Mouse (Mus musculus) kidney, embryonic 16.5 days (tissue): ENCODE results near the gene Rnaseh2a. TPM values are rescaled to one million over a fixed set of nuclear protein-coding genes. Genes with fewer than 3 reads are reported as not detected.

ENCODE experiments used
- ATAC-seq: fragments of 200-750 bp; cut with Nextera tagmentation; 2 replicates; pipeline ENCODE4 v1.8.0; 2017; ENCODE audit warnings: moderate TSS enrichment; ENCODE audit not compliant: low FRiP score, low TSS enrichment
- H3K27ac ChIP-seq: fragments of 300-500 bp; sonication (generic); 2 replicates; pipeline ENCODE4 v1.5.1; 2014; ENCODE audit warnings: low read length
- H3K27me3 ChIP-seq: fragments of 300-500 bp; sonication (generic); 2 replicates; pipeline ENCODE4 v1.6.1; 2014; ENCODE audit warnings: low read length, control low read depth, mixed read lengths; ENCODE audit not compliant: insufficient read depth
- H3K36me3 ChIP-seq: fragments of 300-500 bp; sonication (generic); 2 replicates; pipeline ENCODE4 v1.6.1; 2014; ENCODE audit warnings: low read length, control low read depth, mixed read lengths; ENCODE audit not compliant: insufficient read depth
- H3K4me1 ChIP-seq: fragments of 300-500 bp; sonication (generic); 2 replicates; pipeline ENCODE4 v1.6.1; 2014; ENCODE audit warnings: low read length, control low read depth, mixed read lengths; ENCODE audit not compliant: insufficient read depth
- H3K4me2 ChIP-seq: fragments of 300-500 bp; sonication (generic); replicated peaks from 2 replicates; pipeline ENCODE4 v1.6.1; 2014; ENCODE audit warnings: low read depth, low read length
- H3K4me3 ChIP-seq: fragments of 300-500 bp; sonication (generic); 2 replicates; pipeline ENCODE4 v1.5.1; 2014; ENCODE audit warnings: mild to moderate bottlenecking, low read length
- H3K9ac ChIP-seq: fragments of 300-500 bp; sonication (generic); replicated peaks from 2 replicates; pipeline ENCODE4 v1.6.1; 2014; ENCODE audit warnings: low read length
- H3K9me3 ChIP-seq: fragments of 300-500 bp; sonication (generic); 2 replicates; pipeline ENCODE4 v1.6.1; 2016; ENCODE audit warnings: low read length, control low read depth
- WGBS: fragments of 180-500 bp; shearing (Covaris S2); extraction: QIAGEN DNeasy Blood & Tissue Kit; methylation state at CpG from one replicate; pipeline ENCODE4 v1.1.7; 2014; 5-methylcytosine and 5-hydroxymethylcytosine counted together
- polyA plus RNA-seq: library from polyadenylated mRNA; unstranded; fragments of >200 nt; fragmentation: Nextera tagmentation; extraction: Ambion mirVana; gene quantifications from 2 replicates; pipeline ENCODE4 v1.2.1, GENCODE M21; 2015

Gene Rnaseh2a
- polyA plus RNA-seq, 1 experiment from 2014 or later: 137 TPM

DNA sequence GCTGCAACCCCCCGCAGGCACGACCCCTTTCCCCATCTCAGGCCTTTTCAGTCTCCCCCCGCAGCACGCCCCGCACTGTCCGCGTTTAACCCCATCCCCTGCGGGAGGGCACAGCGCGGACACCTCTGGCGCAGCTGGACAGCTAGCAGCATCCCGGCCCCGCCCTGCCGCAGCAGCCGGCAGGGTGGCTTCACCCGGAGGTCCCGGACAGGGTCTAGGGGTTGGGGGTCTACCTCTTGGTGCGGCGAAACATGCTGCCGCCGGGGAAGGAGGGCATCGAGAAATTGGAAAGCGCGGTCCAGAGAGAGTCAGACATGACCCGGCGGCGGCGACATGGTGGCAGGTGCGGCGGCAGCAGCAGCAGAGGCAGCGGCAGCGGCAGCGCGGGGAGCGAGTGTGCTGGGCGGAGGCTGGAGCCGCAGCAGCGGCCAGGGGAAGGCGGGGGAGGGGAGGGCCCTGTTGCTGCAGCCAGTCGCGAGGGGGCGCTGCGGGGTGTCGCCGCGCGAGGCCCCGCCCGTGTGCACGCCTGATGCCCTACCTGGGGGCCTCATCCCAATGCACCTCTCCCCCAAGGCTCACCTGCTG is 32.5 kb downstream of the Rnaseh2a start, which contains the start of gene Mast1:
Mast1 (minus strand) TSS at position 398 of the 585 bp plus-strand sequence.
- Histone ChIP-seq H3K9me3 (no peaks in the 10 kb centered on the region), H3K4me3 (peak within 1 kb of the TSS; percentile 39), H3K4me2 (peak within 1 kb of the TSS; percentile 56), H3K9ac (no peak within 1 kb of the TSS; the same call in 1 of the 2 replicates), H3K4me1 (peaks cover 17% of the 10 kb centered on the region), H3K36me3 (no peaks in the 10 kb centered on the region), H3K27me3 (peaks cover 56% of the 10 kb centered on the region), H3K27ac (no peak within 1 kb of the TSS)
- under 1% methylated on average over 50 of the region's 50 CpGs for WGBS
- peak; percentile 62; the same call in 1 of the 2 replicates for ATAC-seq

DNA sequence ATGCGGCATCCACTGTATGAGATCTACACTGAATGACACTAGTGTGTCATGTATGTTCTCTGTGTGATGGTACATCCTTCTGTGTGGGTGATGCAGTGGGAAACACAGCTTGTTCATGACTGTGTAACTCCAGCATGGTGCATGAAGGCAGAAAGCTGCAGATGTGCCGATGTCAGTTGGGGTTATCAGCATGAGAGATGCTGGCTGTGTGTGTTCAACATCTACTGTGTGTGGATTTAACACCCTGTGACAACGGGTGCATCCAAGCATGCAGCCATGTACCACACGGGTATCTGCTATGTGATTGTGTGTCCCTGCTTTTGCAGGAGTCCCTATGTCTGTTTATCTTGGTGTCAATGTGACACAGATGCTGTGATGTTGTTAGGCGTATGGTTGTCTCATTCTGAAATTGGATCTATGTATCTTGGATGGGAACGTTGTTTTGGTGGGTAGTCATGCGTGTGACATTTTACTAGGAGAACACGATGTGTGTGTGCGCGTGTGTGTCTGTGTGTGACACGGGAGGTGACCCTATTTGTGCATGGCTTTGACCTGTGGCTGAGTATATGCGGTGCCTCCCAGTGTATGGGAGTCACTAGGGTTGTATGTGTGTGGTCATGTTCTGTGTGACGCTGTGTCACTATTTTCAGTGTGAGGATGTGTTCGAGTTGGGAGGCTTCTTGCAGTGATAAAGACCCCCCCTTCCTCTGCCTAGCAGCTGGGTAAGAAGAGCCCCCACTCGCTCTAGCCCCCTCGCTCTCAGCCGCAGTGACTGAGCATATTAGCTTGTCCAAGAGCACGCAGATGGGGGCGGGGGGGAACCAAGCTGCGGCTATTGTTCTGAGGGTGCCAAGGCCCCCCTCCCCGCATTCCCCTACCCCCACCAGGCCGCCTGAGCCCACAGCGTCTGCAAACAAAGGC is 33.3 kb downstream of the Rnaseh2a start:
- H3K4me3 ChIP-seq: peak overlapping the region; percentile 39
- H3K27me3 ChIP-seq: peaks cover 58% of the 10 kb centered on the region
- ATAC-seq: no peak
- H3K9ac ChIP-seq: no peak overlapping the region
- no peaks in the 10 kb centered on the region for H3K36me3 ChIP-seq
- H3K4me1 ChIP-seq: peaks cover 17% of the 10 kb centered on the region
- H3K9me3 ChIP-seq: no peaks in the 10 kb centered on the region
- WGBS: 16% methylated on average over 23 of the region's 23 CpGs
- H3K4me2 ChIP-seq: peak overlapping the region; percentile 56
- no peak overlapping the region for H3K27ac ChIP-seq

DNA sequence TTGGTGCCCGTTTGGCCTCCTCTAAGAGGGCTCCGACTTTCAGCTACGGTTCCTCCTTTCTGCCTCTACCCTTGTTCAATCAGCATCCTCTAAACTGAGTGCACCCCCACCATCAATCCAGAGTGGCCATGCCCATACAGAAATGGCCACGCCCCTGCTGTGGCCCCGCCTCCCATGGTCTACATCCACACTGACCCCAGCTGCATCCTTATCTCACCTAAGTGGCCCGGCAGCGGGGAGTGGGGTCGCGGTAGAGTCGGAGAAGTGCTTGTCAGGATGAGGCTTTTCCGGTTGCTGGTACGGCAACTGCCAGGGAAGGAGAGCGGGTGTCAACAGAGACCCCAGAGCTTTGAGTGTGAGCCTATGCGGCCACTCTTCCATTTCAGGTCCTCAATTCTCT is 34.1 kb downstream of the Rnaseh2a start:
- Histone ChIP-seq H3K9me3 (no peaks in the 10 kb centered on the region), H3K4me1 (peaks cover 17% of the 10 kb centered on the region), H3K4me2 (no peak overlapping the region), H3K36me3 (no peaks in the 10 kb centered on the region), H3K27me3 (peaks cover 63% of the 10 kb centered on the region), H3K27ac (no peak overlapping the region), H3K4me3 (no peak overlapping the region), H3K9ac (no peak overlapping the region)
- ATAC-seq: no peak
- WGBS: 5% methylated on average over 14 of the region's 14 CpGs

DNA sequence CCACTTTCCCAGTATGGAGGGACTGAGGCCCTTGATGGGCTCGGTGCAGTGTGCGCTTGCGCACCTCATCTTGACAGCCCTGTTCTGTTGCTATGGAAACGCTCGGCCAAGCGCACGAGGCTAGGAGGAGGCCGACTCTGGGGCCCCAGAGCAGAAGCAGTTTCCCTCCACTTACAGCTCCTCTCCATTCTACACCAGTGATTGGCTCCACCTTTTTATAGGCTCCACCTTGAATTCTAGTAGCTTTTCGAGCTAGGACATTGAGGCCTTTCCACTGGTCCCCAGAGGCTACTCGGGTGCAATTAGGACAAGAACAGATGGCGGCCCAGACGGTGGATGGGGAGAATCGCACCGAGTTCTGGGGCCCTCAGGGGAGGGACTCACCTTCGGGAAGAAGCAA is 34.7 kb downstream of the Rnaseh2a start:
- Histone ChIP-seq H3K27ac (no peak overlapping the region), H3K9ac (no peak overlapping the region), H3K4me2 (0 out of 2 replicates have a peak overlapping the region, but pooled peaks have one; percentile 2), H3K4me1 (peaks cover 17% of the 10 kb centered on the region), H3K36me3 (no peaks in the 10 kb centered on the region), H3K4me3 (no peak overlapping the region), H3K27me3 (peaks cover 67% of the 10 kb centered on the region), H3K9me3 (no peaks in the 10 kb centered on the region)
- ATAC-seq: peak; percentile 33; the same call in 1 of the 2 replicates
- 1% methylated on average over 15 of the region's 15 CpGs for WGBS

DNA sequence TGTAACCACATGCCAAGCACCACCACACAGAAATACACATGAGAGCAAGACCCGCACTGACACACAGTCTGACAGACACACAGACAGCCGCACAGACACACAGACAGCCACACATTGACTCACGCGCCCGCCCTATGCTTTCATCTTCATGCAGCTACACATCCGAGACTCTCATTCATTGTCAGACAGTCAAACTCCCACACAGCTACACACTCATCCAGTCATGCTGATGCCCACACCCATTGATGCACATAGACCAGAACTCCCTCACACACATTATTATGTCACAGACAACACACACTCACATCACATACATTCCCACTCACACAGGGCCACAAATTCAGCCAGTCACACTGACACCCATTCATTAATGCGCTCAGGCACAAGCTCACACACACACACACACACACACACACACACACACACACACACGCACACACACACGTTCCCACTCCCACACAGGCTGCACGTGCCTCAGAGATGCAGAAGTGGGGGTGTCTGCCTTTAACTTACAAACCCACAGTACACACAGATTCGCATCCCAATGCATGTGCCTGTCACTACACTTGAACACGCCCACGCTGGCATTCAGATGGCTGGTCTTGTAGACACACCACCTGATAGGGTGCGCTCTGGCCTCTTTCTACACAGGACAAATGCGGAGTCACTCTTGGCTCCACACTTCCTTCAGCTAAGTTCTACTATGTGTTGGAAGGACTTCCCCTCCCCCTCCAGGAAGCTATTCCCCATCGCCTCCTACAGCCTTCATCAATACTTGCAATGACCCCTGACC is 35.6 kb downstream of the Rnaseh2a start:
- H3K9me3 ChIP-seq: no peaks in the 10 kb centered on the region
- H3K9ac ChIP-seq: no peak overlapping the region
- no peak overlapping the region for H3K27ac ChIP-seq
- peaks cover 76% of the 10 kb centered on the region for H3K27me3 ChIP-seq
- no peak for ATAC-seq
- WGBS: 72% methylated on average over 16 of the region's 16 CpGs
- peaks cover 20% of the 10 kb centered on the region for H3K4me1 ChIP-seq
- no peak overlapping the region for H3K4me2 ChIP-seq
- no peaks in the 10 kb centered on the region for H3K36me3 ChIP-seq
- no peak overlapping the region for H3K4me3 ChIP-seq

DNA sequence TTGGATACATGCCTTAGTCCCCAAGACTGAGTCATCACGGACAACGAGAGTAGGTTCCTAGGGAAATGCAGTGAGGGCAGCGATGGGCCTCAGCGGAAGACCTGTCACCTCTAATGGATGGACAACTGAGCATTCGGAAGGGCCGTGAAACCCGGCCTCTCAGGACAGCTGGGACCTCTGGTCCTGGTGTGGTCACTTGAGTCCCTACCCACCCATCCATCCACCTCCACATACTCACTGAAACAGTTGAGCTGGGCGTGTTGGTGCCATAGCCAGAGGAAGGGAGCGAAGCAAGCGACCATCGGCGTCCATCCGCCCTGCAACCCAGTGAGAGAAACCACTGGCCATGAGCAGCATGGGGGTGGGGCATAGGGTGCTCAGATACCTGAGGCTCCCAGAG is 39.0 kb downstream of the Rnaseh2a start:
- Histone ChIP-seq H3K9ac (no peak overlapping the region), H3K27me3 (peaks cover 49% of the 10 kb centered on the region), H3K4me1 (peaks cover 15% of the 10 kb centered on the region), H3K9me3 (no peaks in the 10 kb centered on the region), H3K4me2 (no peak overlapping the region), H3K4me3 (no peak overlapping the region), H3K36me3 (no peaks in the 10 kb centered on the region), H3K27ac (no peak overlapping the region)
- WGBS: 75% methylated on average over 13 of the region's 13 CpGs
- ATAC-seq: no peak

DNA sequence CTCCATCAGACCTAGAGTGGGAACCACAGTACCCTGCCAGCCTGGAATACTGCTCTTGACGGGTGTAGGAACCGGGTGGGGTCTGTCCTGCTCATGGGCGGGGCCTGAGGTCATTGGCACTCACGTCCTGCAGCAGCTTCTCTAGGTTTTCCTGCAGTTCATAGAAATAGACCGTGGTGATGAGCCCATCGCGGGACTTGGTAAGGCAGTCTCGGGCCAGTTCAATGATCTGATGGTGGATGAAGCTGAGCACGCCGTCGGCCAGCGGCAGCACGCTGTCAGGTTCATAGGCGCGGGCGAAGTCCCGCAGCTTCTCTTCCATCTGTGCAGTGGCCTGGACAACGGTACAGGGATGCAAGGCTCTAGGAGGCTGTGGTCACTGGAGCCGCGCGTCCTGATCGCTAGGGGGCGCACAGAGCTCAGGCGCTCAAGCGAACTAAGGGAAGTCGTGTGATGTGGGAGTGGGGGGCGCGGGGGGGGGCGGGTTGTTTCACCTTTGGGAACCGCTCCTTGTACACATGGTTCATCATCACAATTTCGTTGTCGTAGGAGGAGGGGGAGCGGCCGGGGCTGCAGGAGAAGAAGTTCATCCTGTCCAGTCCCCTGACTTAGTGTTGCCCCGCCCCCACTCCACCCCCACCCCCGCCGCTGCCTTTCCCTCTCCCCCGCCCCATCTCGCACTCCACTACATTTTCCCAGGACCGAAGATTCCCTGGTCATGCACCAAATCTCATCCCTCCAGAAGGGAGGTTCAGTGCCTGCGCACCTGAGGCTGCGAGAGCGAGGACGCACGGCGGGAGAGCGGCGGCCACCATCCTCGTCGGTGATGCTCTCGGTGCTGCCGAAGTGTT is 40.9 kb downstream of the Rnaseh2a start:
- Histone ChIP-seq H3K4me1 (peaks cover 9% of the 10 kb centered on the region), H3K4me2 (peak overlapping the region; percentile 68), H3K27ac (no peak overlapping the region), H3K36me3 (no peaks in the 10 kb centered on the region), H3K4me3 (peak overlapping the region; percentile 42), H3K27me3 (peaks cover 30% of the 10 kb centered on the region), H3K9ac (no peak overlapping the region), H3K9me3 (no peaks in the 10 kb centered on the region)
- ATAC-seq: peak; percentile 81
- 3% methylated on average over 46 of the region's 52 CpGs for WGBS

DNA sequence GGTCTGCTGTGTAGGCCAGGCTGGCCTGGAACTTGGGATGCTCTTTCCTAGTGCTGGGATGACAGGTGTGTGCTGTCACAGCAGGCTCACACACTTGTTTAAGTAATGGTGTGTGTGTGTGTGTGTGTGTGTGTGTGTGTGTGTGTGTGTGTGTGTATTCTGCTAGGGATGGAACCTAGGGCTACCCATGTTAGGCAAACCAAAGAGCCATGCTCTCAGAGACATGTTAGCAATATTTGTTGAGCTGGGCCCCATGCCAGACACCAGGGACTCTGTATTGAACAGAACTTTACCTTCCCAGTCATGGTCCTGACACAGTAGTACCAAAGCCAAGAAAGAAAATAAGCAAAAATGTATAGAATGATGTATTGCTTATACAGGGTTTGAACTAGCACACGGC is 42.1 kb downstream of the Rnaseh2a start:
- peaks cover 29% of the 10 kb centered on the region for H3K27me3 ChIP-seq
- H3K27ac ChIP-seq: no peak overlapping the region
- H3K4me3 ChIP-seq: no peak overlapping the region
- H3K4me2 ChIP-seq: no peak overlapping the region
- H3K36me3 ChIP-seq: no peaks in the 10 kb centered on the region
- H3K4me1 ChIP-seq: peaks cover 9% of the 10 kb centered on the region
- no peak overlapping the region for H3K9ac ChIP-seq
- no peaks in the 10 kb centered on the region for H3K9me3 ChIP-seq
- ATAC-seq: no peak
- 81% methylated on average over 1 of the region's 1 CpGs for WGBS

DNA sequence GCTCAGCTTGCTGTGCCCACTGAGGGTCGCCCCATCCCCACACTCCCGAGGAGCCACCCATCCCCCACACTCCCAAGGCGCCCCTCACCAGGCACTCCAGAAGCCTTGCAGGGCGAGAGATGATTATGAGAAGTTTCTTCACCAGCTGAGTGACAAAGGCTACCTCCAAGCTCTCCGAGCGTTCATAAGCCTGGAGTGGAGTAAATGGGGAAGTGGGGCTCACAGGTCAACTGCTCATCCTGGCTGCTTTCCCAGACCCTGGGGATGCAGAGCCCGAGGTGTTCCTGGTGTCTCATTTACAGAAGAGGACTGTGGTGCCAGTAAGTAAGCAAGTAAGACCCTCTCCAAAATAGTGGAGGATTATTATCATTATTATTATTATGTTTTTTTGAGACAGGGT is 44.0 kb downstream of the Rnaseh2a start:
- no peak overlapping the region for H3K9ac ChIP-seq
- no peak overlapping the region for H3K4me2 ChIP-seq
- no peak overlapping the region for H3K4me3 ChIP-seq
- no peaks in the 10 kb centered on the region for H3K36me3 ChIP-seq
- WGBS: 64% methylated on average over 7 of the region's 7 CpGs
- no peak overlapping the region for H3K27ac ChIP-seq
- ATAC-seq: no peak
- H3K9me3 ChIP-seq: no peaks in the 10 kb centered on the region
- peaks cover 9% of the 10 kb centered on the region for H3K4me1 ChIP-seq
- H3K27me3 ChIP-seq: peaks cover 19% of the 10 kb centered on the region
